Mouse (Mus musculus) thymus, adult 2 months (tissue): ENCODE data around the gene Cd302.
A peak's percentile ranks its signal among the peaks of the same experiment; 100 is the strongest.

Experiments used
- CTCF ChIP-seq: fragments of 200-500 bp; IDR thresholded peaks from 2 replicates; pipeline ENCODE4 v1.5.1; 2012; ENCODE audit warnings: mild to moderate bottlenecking, control low read depth, low read length, moderate library complexity, borderline replicate concordance; ENCODE audit not compliant: control insufficient read depth, poor library complexity, insufficient read depth; ENCODE audit errors: extremely low read depth
- POLR2A ChIP-seq: fragments of 200-500 bp; IDR thresholded peaks from 2 replicates; pipeline ENCODE4 v1.6.1; 2012; ENCODE audit warnings: mild to moderate bottlenecking, low read length, control low read depth, moderate library complexity; ENCODE audit not compliant: control insufficient read depth, poor library complexity, insufficient read depth; ENCODE audit errors: extremely low read depth

DNA sequence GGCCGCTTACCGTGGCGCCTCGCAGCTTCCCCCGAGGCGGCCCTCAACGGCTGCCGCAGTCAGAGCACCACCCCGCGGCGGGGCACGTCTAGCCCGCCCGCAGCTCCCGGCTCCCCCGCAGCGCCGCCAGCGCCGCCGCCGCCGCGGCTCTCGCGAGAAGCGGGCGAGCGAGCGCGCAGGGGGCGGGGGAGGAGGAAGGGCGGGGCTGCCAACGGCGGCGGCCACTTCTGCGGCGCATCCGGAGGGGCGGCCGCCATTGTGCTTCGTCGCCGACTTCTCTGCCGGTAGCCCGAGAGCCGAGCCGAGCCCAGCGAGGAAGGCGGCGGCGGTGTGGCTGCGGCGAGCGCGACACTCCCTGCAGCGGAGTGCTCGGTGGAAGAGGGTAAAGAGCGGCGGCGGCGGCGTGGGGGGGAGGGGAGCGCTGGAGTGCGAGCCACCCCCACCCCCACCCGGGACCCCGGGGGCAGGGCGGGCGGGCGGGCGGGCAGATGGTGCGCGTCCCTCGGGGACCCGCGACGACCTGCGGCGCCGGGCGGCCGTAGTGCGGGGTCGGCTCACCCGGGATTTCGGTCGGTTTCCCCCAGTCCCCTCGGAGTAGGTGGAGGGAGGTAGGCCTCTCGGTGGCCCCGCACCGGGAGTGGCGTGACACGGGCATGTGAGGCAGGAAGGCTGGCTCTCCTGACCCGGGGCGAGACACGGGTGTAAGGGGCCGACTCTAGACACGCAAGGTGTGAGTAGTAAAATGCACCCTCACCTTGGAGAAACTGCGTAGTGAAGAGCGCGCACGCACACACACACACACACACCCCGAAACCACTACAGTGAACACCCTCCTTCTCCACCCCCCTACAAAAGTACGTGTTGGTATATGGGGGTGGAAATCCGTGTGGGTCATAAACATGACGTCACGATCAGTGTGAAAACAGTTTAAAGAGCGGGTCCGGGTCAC is 74.3 kb downstream of the Cd302 start, which contains the start of the genes Baz2b and March7:
- TF ChIP-seq CTCF (0 out of 2 replicates have a peak, but pooled peaks have one; percentile 35), POLR2A (peak; percentile 91)
